ENCODE assay signal across 8 mouse cellular contexts in the genomic region with DNA sequence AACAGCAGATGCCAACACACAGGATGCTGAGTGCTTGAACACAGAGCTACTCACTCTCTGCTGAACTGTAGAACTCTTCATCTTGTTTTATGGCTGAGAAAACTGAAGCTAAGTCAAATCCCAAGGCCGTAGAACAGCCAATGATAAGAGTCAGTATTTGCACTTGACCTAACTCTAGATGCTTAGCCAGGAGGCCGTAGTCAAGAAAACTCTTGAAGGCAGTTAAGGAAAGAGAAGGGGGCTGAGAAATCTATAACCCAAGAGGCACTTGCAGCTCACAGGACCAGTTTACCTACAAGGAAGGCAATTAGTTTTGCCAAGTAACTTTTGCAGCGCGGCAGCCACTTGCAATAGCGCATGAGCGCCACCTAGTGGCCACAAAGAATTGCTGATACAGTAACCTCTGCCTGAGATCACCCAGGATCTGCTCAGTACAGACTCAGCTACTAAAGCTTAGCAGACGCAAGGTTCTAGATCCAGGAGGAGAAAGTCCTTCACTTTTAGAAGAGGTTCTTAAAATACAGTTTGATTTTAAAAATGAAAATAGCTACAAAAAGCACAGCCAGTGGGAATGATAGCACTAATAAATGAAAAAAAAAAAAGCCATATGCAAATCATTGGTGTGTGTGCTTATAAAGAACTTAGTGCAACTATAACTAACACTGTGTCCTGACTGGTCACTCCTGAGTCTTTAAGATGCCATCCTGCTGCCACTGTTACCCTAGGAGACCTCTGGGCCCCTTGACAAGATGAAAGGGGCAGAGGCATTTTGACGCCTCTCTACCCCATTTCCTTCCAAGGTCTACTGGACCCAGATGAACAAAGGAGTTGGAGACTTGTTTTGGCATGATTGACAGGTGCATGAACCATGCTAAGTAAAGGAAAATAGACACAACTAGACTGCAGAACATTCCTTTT.
DNase-seq lines count a peak whose midpoint lies in the region; ATAC-seq and TF ChIP-seq lines count a peak whose summit lies in the region.

No protein-coding gene starts in this region.

- no peak overlapping the region for H3K4me3 ChIP-seq in hindbrain, embryonic 10.5 days
- H3K4me3 ChIP-seq in hindbrain, embryonic 13.5 days, result no peak overlapping the region
- H3K4me3 ChIP-seq in forebrain, embryonic 12.5 days (replicated peaks), result no peak overlapping the region
- H3K4me3 ChIP-seq in hindbrain, postnatal 0 days (ENCODE audit: low read length), result no peak overlapping the region
- H3K4me3 ChIP-seq in midbrain, postnatal 0 days (ENCODE audit: low read depth, low read length), result no peak overlapping the region

- ATAC-seq in hindbrain, embryonic 13.5 days (ENCODE audit: low FRiP score), result no peak
- ATAC-seq in forebrain, embryonic 12.5 days (ENCODE audit: low FRiP score), result 0 out of 2 replicates have a peak, but pooled peaks have one; percentile 49
- ATAC-seq in hindbrain, postnatal 0 days, result peak; percentile 50; the same call in 1 of the 2 replicates
- ATAC-seq in midbrain, postnatal 0 days (ENCODE audit: low FRiP score), result no peak

- no peaks in the 10 kb centered on the region for H3K9me3 ChIP-seq in hindbrain, embryonic 10.5 days
- no peaks in the 10 kb centered on the region for H3K9me3 ChIP-seq in hindbrain, embryonic 13.5 days
- H3K9me3 ChIP-seq in forebrain, embryonic 12.5 days, result no peaks in the 10 kb centered on the region
- H3K9me3 ChIP-seq in hindbrain, postnatal 0 days (ENCODE audit: low read length), result no peaks in the 10 kb centered on the region
- H3K9me3 ChIP-seq in midbrain, postnatal 0 days (ENCODE audit: low read length), result no peaks in the 10 kb centered on the region

- peak; percentile 98 for TF ChIP-seq CTCF in hindbrain, postnatal 0 days (IDR thresholded peaks at IDR 0.05; ENCODE audit: low read depth)
- peak; percentile 99 for TF ChIP-seq CTCF in midbrain, postnatal 0 days (IDR thresholded peaks at IDR 0.05)

- DNase-seq in hindbrain, embryonic 10.5 days (ENCODE audit: low spot score), result peak; percentile 81
- DNase-seq in brain, embryonic 18.5 days (ENCODE audit: low read depth, low spot score), result peak; percentile 69
- peak; percentile 95 for DNase-seq in hindbrain, postnatal 0 days (ENCODE audit: low spot score)
- peak; percentile 82 to 86 for DNase-seq in left cerebral cortex, postnatal 10 days (ENCODE audit: extremely low spot score in 1 of 2, low spot score in 2 of 2)
- DNase-seq in midbrain, postnatal 0 days (ENCODE audit: low spot score), result peak; percentile 89
- peak; percentile 85 for DNase-seq in splenic B cell, adult 2 months (ENCODE audit: low read depth, low spot score)

- peaks cover 15% of the 10 kb centered on the region for H3K27me3 ChIP-seq in hindbrain, embryonic 10.5 days (ENCODE audit: insufficient read depth, poor library complexity, severe bottlenecking)
- peaks cover 15% of the 10 kb centered on the region; the same call in 1 of the 2 replicates for H3K27me3 ChIP-seq in hindbrain, embryonic 13.5 days
- H3K27me3 ChIP-seq in forebrain, embryonic 12.5 days, result peaks cover 9% of the 10 kb centered on the region; the same call in 1 of the 2 replicates
- no peaks in the 10 kb centered on the region for H3K27me3 ChIP-seq in hindbrain, postnatal 0 days (ENCODE audit: insufficient read depth, low read length)
- no peaks in the 10 kb centered on the region; the same call in 1 of the 2 replicates for H3K27me3 ChIP-seq in midbrain, postnatal 0 days (ENCODE audit: insufficient read depth, low read length)
- no peaks in the 10 kb centered on the region for H3K27me3 ChIP-seq in splenic B cell, adult 2 months (ENCODE audit: control insufficient read depth, insufficient read depth, low read length, poor library complexity, severe bottlenecking)

- H3K4me1 ChIP-seq in hindbrain, embryonic 10.5 days (replicated peaks), result peaks cover 33% of the 10 kb centered on the region
- peaks cover 13% of the 10 kb centered on the region for H3K4me1 ChIP-seq in hindbrain, embryonic 13.5 days (replicated peaks)
- H3K4me1 ChIP-seq in forebrain, embryonic 12.5 days, result peaks cover 12% of the 10 kb centered on the region
- peaks cover 9% of the 10 kb centered on the region for H3K4me1 ChIP-seq in hindbrain, postnatal 0 days (ENCODE audit: insufficient read depth, low read length)
- peaks cover 7% of the 10 kb centered on the region; the same call in 1 of the 2 replicates for H3K4me1 ChIP-seq in midbrain, postnatal 0 days (ENCODE audit: insufficient read depth, low read length)

- H3K9ac ChIP-seq in hindbrain, embryonic 13.5 days, result no peak overlapping the region
- no peak overlapping the region for H3K9ac ChIP-seq in forebrain, embryonic 12.5 days
- no peak overlapping the region for H3K9ac ChIP-seq in hindbrain, postnatal 0 days (replicated peaks; ENCODE audit: low read length)
- H3K9ac ChIP-seq in midbrain, postnatal 0 days (replicated peaks; ENCODE audit: low read length, poor library complexity, severe bottlenecking), result no peak overlapping the region

- no peaks in the 10 kb centered on the region for H3K36me3 ChIP-seq in hindbrain, embryonic 10.5 days
- H3K36me3 ChIP-seq in hindbrain, embryonic 13.5 days, result no peaks in the 10 kb centered on the region
- no peaks in the 10 kb centered on the region for H3K36me3 ChIP-seq in forebrain, embryonic 12.5 days (replicated peaks)
- no peaks in the 10 kb centered on the region for H3K36me3 ChIP-seq in hindbrain, postnatal 0 days (ENCODE audit: insufficient read depth, low read length)
- no peaks in the 10 kb centered on the region for H3K36me3 ChIP-seq in midbrain, postnatal 0 days (ENCODE audit: insufficient read depth, low read length)
- H3K36me3 ChIP-seq in splenic B cell, adult 2 months (ENCODE audit: control insufficient read depth, insufficient read depth, low read length, poor library complexity, severe bottlenecking), result no peaks in the 10 kb centered on the region

- H3K4me2 ChIP-seq in hindbrain, embryonic 13.5 days, result no peak overlapping the region
- H3K4me2 ChIP-seq in forebrain, embryonic 12.5 days, result no peak overlapping the region
- no peak overlapping the region for H3K4me2 ChIP-seq in hindbrain, postnatal 0 days (ENCODE audit: low read depth, low read length)
- no peak overlapping the region for H3K4me2 ChIP-seq in midbrain, postnatal 0 days (ENCODE audit: low read depth, low read length, poor library complexity, severe bottlenecking)

- 30% methylated on average over 8 of the region's 8 CpGs for WGBS in hindbrain, embryonic 10.5 days
- 29% methylated on average over 8 of the region's 8 CpGs for WGBS in hindbrain, embryonic 13.5 days
- WGBS in forebrain, embryonic 12.5 days, result 33% methylated on average over 8 of the region's 8 CpGs
- WGBS in hindbrain, postnatal 0 days, result 29% methylated on average over 8 of the region's 8 CpGs
- WGBS in midbrain, postnatal 0 days, result 26% methylated on average over 8 of the region's 8 CpGs

- intact Hi-C loops in left cerebral cortex, postnatal 10 days (cut with DNase I), result loop anchor here (5.0 to 10.0 kb wide), 4 partner anchors 160 to 940 kb away; no protein-coding TSS in a partner anchor

- H3K27ac ChIP-seq in hindbrain, embryonic 10.5 days, result no peak overlapping the region
- H3K27ac ChIP-seq in hindbrain, embryonic 13.5 days, result no peak overlapping the region
- H3K27ac ChIP-seq in forebrain, embryonic 12.5 days, result no peak overlapping the region
- no peak overlapping the region for H3K27ac ChIP-seq in hindbrain, postnatal 0 days
- no peak overlapping the region for H3K27ac ChIP-seq in midbrain, postnatal 0 days (ENCODE audit: low read depth, low read length)

Comparison
In these comparisons a context has a peak if more than half of its experiments do, and no peak if none do; other contexts are left out.
1. ATAC-seq: peak in forebrain, embryonic 12.5 days (single experiment) and hindbrain, postnatal 0 days (single experiment); none in hindbrain, embryonic 13.5 days (single experiment) and midbrain, postnatal 0 days (single experiment).
2. Peak in every context shown above with its lines, with median percentiles within 50 percentile points of each other: DNase-seq.